Mouse (Mus musculus) hindbrain, embryonic 11.5 days (tissue): ENCODE measurements around the gene Herpud1. TPM values are rescaled to one million over a fixed set of nuclear protein-coding genes. Genes with fewer than 3 reads are reported as not detected.
A peak's percentile ranks its signal among the peaks of the same experiment; 100 is the strongest.

Source experiments
- ATAC-seq: fragments of 200-750 bp; cut with Nextera tagmentation; 2 replicates; pipeline ENCODE4 v1.8.0; 2017; ENCODE audit warnings: mild to moderate bottlenecking, moderate TSS enrichment, moderate library complexity; ENCODE audit not compliant: low FRiP score
- DNase-seq: peaks from one replicate; pipeline ENCODE4 v3.0.0-alpha.2; 2015; ENCODE audit warnings: low spot score
- H3K27ac ChIP-seq: fragments of 300-500 bp; sonication (generic); 2 replicates; pipeline ENCODE4 v1.5.1; 2014; ENCODE audit warnings: mild to moderate bottlenecking, low read depth, low read length
- H3K27me3 ChIP-seq: fragments of 300-500 bp; sonication (generic); 2 replicates; pipeline ENCODE4 v1.6.1; 2014; ENCODE audit warnings: mild to moderate bottlenecking, low read length, moderate library complexity, mixed read lengths; ENCODE audit not compliant: control insufficient read depth, insufficient read depth
- H3K36me3 ChIP-seq: fragments of 300-500 bp; sonication (generic); 2 replicates; pipeline ENCODE4 v1.6.1; 2014; ENCODE audit warnings: mild to moderate bottlenecking, low read length, moderate library complexity, mixed read lengths; ENCODE audit not compliant: control insufficient read depth, insufficient read depth
- H3K4me1 ChIP-seq: fragments of 300-500 bp; sonication (generic); replicated peaks from 2 replicates; pipeline ENCODE4 v1.6.1; 2014; ENCODE audit warnings: low read length, mixed read lengths; ENCODE audit not compliant: control insufficient read depth, insufficient read depth
- H3K4me2 ChIP-seq: fragments of 300-500 bp; sonication (generic); replicated peaks from 2 replicates; pipeline ENCODE4 v1.6.1; 2014; ENCODE audit warnings: mild to moderate bottlenecking, low read depth, low read length
- H3K4me3 ChIP-seq: fragments of 300-500 bp; sonication (generic); 2 replicates; pipeline ENCODE4 v1.5.1; 2014; ENCODE audit warnings: low read depth, low read length
- H3K9ac ChIP-seq: fragments of 300-500 bp; sonication (generic); 2 replicates; pipeline ENCODE4 v1.6.1; 2014; ENCODE audit warnings: low read depth, low read length
- H3K9me3 ChIP-seq: fragments of 300-500 bp; sonication (generic); 2 replicates; pipeline ENCODE4 v1.6.1; 2016; ENCODE audit warnings: low read length; ENCODE audit not compliant: control insufficient read depth
- WGBS: fragments of 180-500 bp; shearing (Covaris S2); extraction: QIAGEN DNeasy Blood & Tissue Kit; methylation state at CpG from one replicate; pipeline ENCODE4 v1.1.7; 2014; 5-methylcytosine and 5-hydroxymethylcytosine counted together
- polyA plus RNA-seq: library from polyadenylated mRNA; unstranded; fragments of >200 nt; fragmentation: Nextera tagmentation; extraction: Ambion mirVana; gene quantifications from 2 replicates; pipeline ENCODE4 v1.2.1, GENCODE M21; 2014

The Herpud1 gene
- polyA plus RNA-seq, 1 experiment from 2014 or later = 60.8 TPM

- 89% methylated on average over 7 of the region's 7 CpGs for WGBS
These were observed 43.1 kb downstream of the Herpud1 start for GRCm38 (mm10) chr8:94429376-94429775.

GRCm38 (mm10) chr8:94432212-94432611 lies 46.0 kb downstream of the Herpud1 start:
- no peaks in the 10 kb centered on the region for H3K9me3 ChIP-seq
- no peaks in the 10 kb centered on the region; the same call in 1 of the 2 replicates for H3K4me1 ChIP-seq
- 78% methylated on average over 3 of the region's 3 CpGs for WGBS
- ATAC-seq (no peak), DNase-seq (no peak)
- no peak overlapping the region for H3K4me3 ChIP-seq
- H3K36me3 ChIP-seq = no peaks in the 10 kb centered on the region
- H3K27me3 ChIP-seq = peaks cover 7% of the 10 kb centered on the region
- H3K9ac ChIP-seq = no peak overlapping the region
- no peak overlapping the region for H3K4me2 ChIP-seq
- no peak overlapping the region for H3K27ac ChIP-seq

More at GRCm38 (mm10) chr8:94429376-94429775, 43.1 kb downstream of the Herpud1 start:
- Histone ChIP-seq H3K27me3 (peaks cover 7% of the 10 kb centered on the region), H3K9me3 (no peaks in the 10 kb centered on the region), H3K36me3 (no peaks in the 10 kb centered on the region), H3K4me1 (no peaks in the 10 kb centered on the region; the same call in 1 of the 2 replicates), H3K4me3 (no peak overlapping the region), H3K27ac (no peak overlapping the region), H3K4me2 (no peak overlapping the region), H3K9ac (no peak overlapping the region)
- no peak for ATAC-seq
- no peak for DNase-seq

- no peak for ATAC-seq
- Histone ChIP-seq H3K27ac (no peak within 1 kb of the TSS), H3K4me2 (peak within 1 kb of the TSS; percentile 82), H3K4me3 (peak within 1 kb of the TSS; percentile 38), H3K27me3 (peaks cover 7% of the 10 kb centered on the region), H3K4me1 (no peaks in the 10 kb centered on the region; the same call in 1 of the 2 replicates), H3K9ac (no peak within 1 kb of the TSS), H3K9me3 (no peaks in the 10 kb centered on the region), H3K36me3 (no peaks in the 10 kb centered on the region)
- peak; percentile 55 for DNase-seq
- under 1% methylated on average over 29 of the region's 29 CpGs for WGBS
These were observed 47.8 kb downstream of the Herpud1 start, which contains the start of gene Nlrc5 for GRCm38 (mm10) chr8:94433981-94434466. TSS of gene Nlrc5 (plus strand) at chr8:94434356.

GRCm38 (mm10) chr8:94434958-94435357 lies 48.7 kb downstream of the Herpud1 start:
- no peak overlapping the region for H3K4me3 ChIP-seq
- H3K4me2 ChIP-seq = no peak overlapping the region
- ATAC-seq (no peak), DNase-seq (no peak)
- H3K9ac ChIP-seq = no peak overlapping the region
- 84% methylated on average over 3 of the region's 3 CpGs for WGBS
- H3K27me3 ChIP-seq = peaks cover 7% of the 10 kb centered on the region
- no peaks in the 10 kb centered on the region for H3K9me3 ChIP-seq
- H3K4me1 ChIP-seq = no peaks in the 10 kb centered on the region; the same call in 1 of the 2 replicates
- no peaks in the 10 kb centered on the region for H3K36me3 ChIP-seq
- H3K27ac ChIP-seq = no peak overlapping the region

- Histone ChIP-seq H3K4me2 (no peak overlapping the region), H3K27me3 (peaks cover 7% of the 10 kb centered on the region), H3K9ac (no peak overlapping the region), H3K4me1 (no peaks in the 10 kb centered on the region; the same call in 1 of the 2 replicates), H3K4me3 (no peak overlapping the region), H3K9me3 (no peaks in the 10 kb centered on the region), H3K27ac (no peak overlapping the region), H3K36me3 (no peaks in the 10 kb centered on the region)
- DNase-seq (no peak), ATAC-seq (no peak)
- WGBS = 90% methylated on average over 15 of the region's 15 CpGs
These were observed 49.3 kb downstream of the Herpud1 start for GRCm38 (mm10) chr8:94435397-94436111.

- Histone ChIP-seq H3K4me1 (no peaks in the 10 kb centered on the region; the same call in 1 of the 2 replicates), H3K4me2 (no peak overlapping the region), H3K27me3 (peaks cover 7% of the 10 kb centered on the region), H3K27ac (no peak overlapping the region), H3K36me3 (no peaks in the 10 kb centered on the region), H3K9me3 (no peaks in the 10 kb centered on the region), H3K9ac (no peak overlapping the region), H3K4me3 (no peak overlapping the region)
- 93% methylated on average over 5 of the region's 5 CpGs for WGBS
- no peak for DNase-seq
- ATAC-seq = no peak
These were observed 49.9 kb downstream of the Herpud1 start for GRCm38 (mm10) chr8:94436112-94436572.

- no peaks in the 10 kb centered on the region for H3K9me3 ChIP-seq
- no peak overlapping the region for H3K9ac ChIP-seq
- DNase-seq (no peak), ATAC-seq (no peak)
- no peak overlapping the region for H3K27ac ChIP-seq
- WGBS = 87% methylated on average over 3 of the region's 3 CpGs
- H3K27me3 ChIP-seq = peaks cover 7% of the 10 kb centered on the region
- H3K4me1 ChIP-seq = no peaks in the 10 kb centered on the region; the same call in 1 of the 2 replicates
- no peak overlapping the region for H3K4me2 ChIP-seq
- no peaks in the 10 kb centered on the region for H3K36me3 ChIP-seq
- H3K4me3 ChIP-seq = no peak overlapping the region
These were observed 50.7 kb downstream of the Herpud1 start for GRCm38 (mm10) chr8:94436900-94437299.

- DNase-seq (no peak), ATAC-seq (no peak)
- H3K27me3 ChIP-seq = peaks cover 5% of the 10 kb centered on the region
- 93% methylated on average over 5 of the region's 5 CpGs for WGBS
- no peaks in the 10 kb centered on the region; the same call in 1 of the 2 replicates for H3K4me1 ChIP-seq
- H3K4me3 ChIP-seq = no peak overlapping the region
- no peaks in the 10 kb centered on the region for H3K9me3 ChIP-seq
- no peak overlapping the region for H3K9ac ChIP-seq
- no peaks in the 10 kb centered on the region for H3K36me3 ChIP-seq
- no peak overlapping the region for H3K4me2 ChIP-seq
- H3K27ac ChIP-seq = no peak overlapping the region
These were observed 52.4 kb downstream of the Herpud1 start for GRCm38 (mm10) chr8:94438659-94439058.

GRCm38 (mm10) chr8:94439691-94440090 lies 53.5 kb downstream of the Herpud1 start:
- no peak overlapping the region for H3K9ac ChIP-seq
- H3K36me3 ChIP-seq = no peaks in the 10 kb centered on the region
- no peak overlapping the region for H3K27ac ChIP-seq
- H3K9me3 ChIP-seq = no peaks in the 10 kb centered on the region
- DNase-seq (no peak), ATAC-seq (no peak)
- H3K4me2 ChIP-seq = no peak overlapping the region
- H3K4me3 ChIP-seq = no peak overlapping the region
- no peaks in the 10 kb centered on the region for H3K4me1 ChIP-seq
- H3K27me3 ChIP-seq = no peaks in the 10 kb centered on the region
